Mouse (Mus musculus) CH12.LX (cell line): ENCODE measurements around the gene Psmd8. TPM values are rescaled to one million over a fixed set of nuclear protein-coding genes. Genes with fewer than 3 reads are reported as not detected.

Experiments used
- DNase-seq: peaks from one replicate; pipeline ENCODE4 v3.0.0-alpha.2; 2013; ENCODE audit errors: extremely low read depth
- H3K27ac ChIP-seq: 2 replicates; pipeline ENCODE4 v1.5.1; 2012; ENCODE audit warnings: low read depth, mild to moderate bottlenecking, control low read depth, moderate library complexity; ENCODE audit not compliant: insufficient read depth
- H3K27me3 ChIP-seq: replicated peaks from 2 replicates; pipeline ENCODE3; 2012; ENCODE audit warnings: inconsistent platforms
- H3K36me3 ChIP-seq, 2 experiments: replicated peaks in 1 of 2; 2 replicates each; pipeline versions ENCODE3 to v1.6.1; 2012; ENCODE audit warnings: inconsistent platforms in 1 of 2, low read length in 1 of 2, mild to moderate bottlenecking in 1 of 2, mixed read lengths in 1 of 2, moderate library complexity in 1 of 2; ENCODE audit not compliant: control insufficient read depth in 1 of 2, insufficient read depth in 1 of 2
- H3K4me1 ChIP-seq, 2 experiments: 2 replicates each; pipeline ENCODE4 v1.6.1; 2012; ENCODE audit warnings: inconsistent platforms in 1 of 2, moderate library complexity in 1 of 2; ENCODE audit not compliant: insufficient read depth in 2 of 2, control insufficient read depth in 1 of 2
- H3K4me2 ChIP-seq: 2 replicates; pipeline ENCODE4 v1.6.1; 2012; ENCODE audit warnings: low read depth, mild to moderate bottlenecking, control low read depth; ENCODE audit not compliant: poor library complexity, insufficient read depth, severe bottlenecking
- H3K4me3 ChIP-seq, 3 experiments: fragments of 150-350 bp in 1 of 3; sonication (generic) in 1 of 3; replicated peaks in 1 of 3; 2 replicates each; pipeline versions ENCODE3 to v1.5.1; 2011 to 2012; ENCODE audit warnings: low read depth in 2 of 3, low read length in 2 of 3, mild to moderate bottlenecking in 2 of 3, moderate library complexity in 2 of 3, control low read depth in 1 of 3, improper control_type of control experiment in 1 of 3, inconsistent platforms in 1 of 3, mixed read lengths in 1 of 3; ENCODE audit not compliant: poor library complexity in 1 of 3
- H3K79me2 ChIP-seq: replicated peaks from 2 replicates; pipeline ENCODE4 v1.6.1; 2012; ENCODE audit warnings: mild to moderate bottlenecking, moderate library complexity; ENCODE audit not compliant: control insufficient read depth, poor library complexity, insufficient read depth, severe bottlenecking; ENCODE audit errors: extremely low read depth
- H3K9ac ChIP-seq: 2 replicates; pipeline ENCODE4 v1.6.1; 2012; ENCODE audit warnings: low read depth, mild to moderate bottlenecking, control low read depth, moderate library complexity; ENCODE audit not compliant: insufficient read depth
- H3K9me3 ChIP-seq: replicated peaks from 2 replicates; pipeline ENCODE3; 2012; ENCODE audit warnings: low read length, inconsistent platforms, mixed read lengths
- BHLHE40 ChIP-seq: IDR thresholded peaks from 2 replicates; pipeline ENCODE4 v1.6.1; 2011; ENCODE audit warnings: mild to moderate bottlenecking, low read depth, low read length, improper control_type of control experiment
- CHD1 ChIP-seq: IDR thresholded peaks from 2 replicates; pipeline ENCODE4 v1.6.1; 2012; ENCODE audit warnings: low read depth, low read length, improper control_type of control experiment, inconsistent platforms
- CTCF ChIP-seq, 2 experiments: IDR thresholded peaks in 1 of 2; conservative IDR thresholded peaks in 1 of 2; 2 replicates each; pipeline ENCODE4 v1.5.1; 2011 to 2012; ENCODE audit warnings: low read depth in 2 of 2, low read length in 2 of 2, improper control_type of control experiment in 1 of 2, inconsistent platforms in 1 of 2, mild to moderate bottlenecking in 1 of 2, moderate library complexity in 1 of 2
- E2F4 ChIP-seq: IDR thresholded peaks from 2 replicates; pipeline ENCODE4 v1.6.1; 2011; ENCODE audit warnings: low read depth, low read length, improper control_type of control experiment; ENCODE audit not compliant: insufficient replicate concordance
- ELF1 ChIP-seq: IDR thresholded peaks from 2 replicates; pipeline ENCODE4 v1.6.1; 2014; ENCODE audit warnings: low read depth, mild to moderate bottlenecking, inconsistent platforms, low read length, improper control_type of control experiment
- GABPA ChIP-seq: IDR thresholded peaks from 2 replicates; pipeline ENCODE4 v1.6.1; 2012; ENCODE audit warnings: low read depth, low read length, improper control_type of control experiment, inconsistent platforms; ENCODE audit not compliant: insufficient replicate concordance
- JUN ChIP-seq: IDR thresholded peaks from 2 replicates; pipeline ENCODE4 v1.6.1; 2011; ENCODE audit warnings: low read depth, mild to moderate bottlenecking, low read length, improper control_type of control experiment, moderate library complexity; ENCODE audit not compliant: insufficient read depth
- MAX ChIP-seq: IDR thresholded peaks from 2 replicates; pipeline ENCODE4 v1.6.1; 2011; ENCODE audit warnings: low read length, improper control_type of control experiment
- MEF2A ChIP-seq: IDR thresholded peaks from 2 replicates; pipeline ENCODE4 v1.6.1; 2014; ENCODE audit warnings: low read depth, mild to moderate bottlenecking, inconsistent platforms, low read length, improper control_type of control experiment, borderline replicate concordance
- MXI1 ChIP-seq: IDR thresholded peaks from 2 replicates; pipeline ENCODE4 v1.6.1; 2011; ENCODE audit warnings: mild to moderate bottlenecking, low read depth, low read length, improper control_type of control experiment
- MYC ChIP-seq: IDR thresholded peaks from 2 replicates; pipeline ENCODE4 v1.6.1; 2011; ENCODE audit warnings: low read depth, mild to moderate bottlenecking, improper control_type of control experiment, low read length
- NRF1 ChIP-seq: IDR thresholded peaks from 2 replicates; pipeline ENCODE4 v1.6.1; 2014; ENCODE audit warnings: low read depth, mild to moderate bottlenecking, inconsistent platforms, low read length, improper control_type of control experiment, moderate library complexity
- PAX5 ChIP-seq: IDR thresholded peaks from 2 replicates; pipeline ENCODE4 v1.6.1; 2012; ENCODE audit warnings: low read length, inconsistent platforms, mixed read lengths
- POLR2A ChIP-seq: IDR thresholded peaks from 2 replicates; pipeline ENCODE4 v1.6.1; 2011; ENCODE audit warnings: low read depth, mild to moderate bottlenecking, improper control_type of control experiment, low read length
- POLR2AphosphoS2 ChIP-seq: IDR thresholded peaks from 2 replicates; pipeline ENCODE4 v1.6.1; 2011; ENCODE audit warnings: low read depth, low read length, improper control_type of control experiment
- SIN3A ChIP-seq: IDR thresholded peaks from 2 replicates; pipeline ENCODE4 v1.6.1; 2012; ENCODE audit warnings: low read length, improper control_type of control experiment, inconsistent platforms
- TBP ChIP-seq: conservative IDR thresholded peaks from 2 replicates; pipeline ENCODE4 v1.6.1; 2011; ENCODE audit warnings: low read depth, low read length, improper control_type of control experiment
- TCF12 ChIP-seq: IDR thresholded peaks from 2 replicates; pipeline ENCODE4 v1.6.1; 2014; ENCODE audit warnings: low read depth, mild to moderate bottlenecking, inconsistent platforms, low read length, improper control_type of control experiment
- USF1 ChIP-seq: IDR thresholded peaks from 2 replicates; pipeline ENCODE4 v1.6.1; 2014; ENCODE audit warnings: low read depth, mild to moderate bottlenecking, inconsistent platforms, low read length, improper control_type of control experiment
- USF2 ChIP-seq: conservative IDR thresholded peaks from 2 replicates; pipeline ENCODE4 v1.6.1; 2011; ENCODE audit warnings: low read depth, low read length, improper control_type of control experiment
- ZMIZ1 ChIP-seq: IDR thresholded peaks from 2 replicates; pipeline ENCODE4 v1.6.1; 2012; ENCODE audit warnings: low read depth, mild to moderate bottlenecking, inconsistent platforms, low read length, improper control_type of control experiment
- ZNF384 ChIP-seq: IDR thresholded peaks from 2 replicates; pipeline ENCODE4 v1.6.1; 2012; ENCODE audit warnings: low read depth, low read length, improper control_type of control experiment, inconsistent platforms
- dilution Hi-C: fragments of 300-500 bp; cut with MboI; formaldehyde crosslinking; loops from 2 replicates; pipeline ENCODE4 v1.14.3; 2020; ENCODE audit warnings: low sequenced_read_pairs; ENCODE audit not compliant: extremely low pct_unique_long_range_greater_than_20kb, extremely low pct_ligation_motif_present
- in situ Hi-C: fragments of 300-500 bp; cut with MboI; formaldehyde crosslinking; loops from 3 replicates; pipeline ENCODE4 v1.14.3; 2019; ENCODE audit warnings: low sequenced_read_pairs, low pct_ligation_motif_present, low pct_unique_long_range_greater_than_20kb, mixed read lengths
- polyA plus RNA-seq: library from polyadenylated mRNA; unstranded; fragments of >175 nt; gene quantifications from 2 replicates; pipeline ENCODE4 v1.2.1, GENCODE M21; 2012; ENCODE audit warnings: low read depth; ENCODE audit not compliant: insufficient read length
- total RNA-seq, 2 experiments: library from RNA; depleted of rRNA; stranded (reverse); fragments of 300-350 nt in 1 of 2; fragments of >200 nt in 1 of 2; gene quantifications; 2 replicates each; pipeline ENCODE4 v1.2.3; 2012 to 2014

Psmd8 gene
- total and polyA plus RNA-seq, 3 experiments = 308 to 479 (median 335) TPM

DNA sequence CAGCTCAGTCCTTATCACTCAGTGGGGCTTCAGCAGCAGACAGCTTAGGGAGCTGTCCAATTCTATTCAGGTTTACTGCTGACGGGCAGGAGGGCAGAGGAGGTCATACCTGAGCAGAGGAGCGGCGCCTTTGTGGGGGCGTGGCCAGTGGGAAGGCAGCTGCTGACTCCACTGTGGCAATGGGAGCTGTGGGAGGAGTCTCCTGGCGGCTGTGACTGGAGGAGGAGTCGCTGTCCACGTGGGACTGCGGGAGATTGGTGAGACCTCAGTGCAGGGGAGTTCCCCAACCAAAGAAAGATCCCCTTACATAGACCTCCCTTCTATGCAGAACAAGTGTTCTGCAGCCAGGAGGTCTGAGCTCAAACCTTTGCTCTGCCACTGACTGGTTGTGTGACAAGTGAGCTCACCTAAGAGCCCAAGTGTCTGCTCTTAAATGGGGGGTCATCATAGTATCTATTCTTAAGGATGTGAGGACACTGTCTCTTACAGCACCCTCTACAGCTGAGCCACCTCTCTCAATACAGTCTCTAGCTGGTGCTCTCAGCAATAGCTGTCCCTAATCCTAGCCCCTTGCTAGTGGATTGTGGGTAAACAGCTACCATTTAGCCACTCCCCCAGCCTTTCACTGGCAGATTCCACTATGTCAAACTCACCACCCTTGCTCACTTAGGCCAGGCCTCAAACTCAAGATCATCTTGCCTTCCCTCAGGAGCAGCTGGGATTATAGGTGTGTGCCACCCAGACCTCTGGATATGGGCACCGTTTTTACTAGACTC, 17.6 kb downstream of the Psmd8 start:
- Histone ChIP-seq H3K27ac (peak overlapping the region; percentile 30), H3K4me3 (no peak overlapping the region), H3K27me3 (no peaks in the 10 kb centered on the region), H3K9ac (no peak overlapping the region), H3K4me1 (peaks cover 12 to 28% of the 10 kb centered on the region in 2 experiments), H3K36me3 (peaks cover 10 to 42% of the 10 kb centered on the region in 2 experiments), H3K79me2 (no peaks in the 10 kb centered on the region), H3K4me2 (no peak overlapping the region), H3K9me3 (no peaks in the 10 kb centered on the region)
- no peak for TF ChIP-seq POLR2AphosphoS2
- TF ChIP-seq PAX5 = no peak
- 0 out of 2 replicates have a peak, but pooled peaks have one; percentile 36 for TF ChIP-seq TBP
- peak; percentile 46; the same call in 1 of the 2 replicates for TF ChIP-seq USF2
- TF ChIP-seq E2F4 = no peak
- no peak for TF ChIP-seq GABPA
- peak; percentile 58; the same call in 1 of the 2 replicates for TF ChIP-seq ZMIZ1
- peak; percentile 69 for TF ChIP-seq MXI1
- TF ChIP-seq ELF1 = no peak
- 0 out of 2 replicates have a peak, but pooled peaks have one; percentile 12 for TF ChIP-seq TCF12
- 0 out of 2 replicates have a peak, but pooled peaks have one; percentile 31 for TF ChIP-seq MEF2A
- peak; percentile 88 for TF ChIP-seq MAX
- 0 out of 2 replicates have a peak, but pooled peaks have one; percentile 23 for TF ChIP-seq BHLHE40
- peak; percentile 38; the same call in 1 of the 2 replicates for TF ChIP-seq POLR2A
- peak; percentile 70 for TF ChIP-seq SIN3A
- no peak for TF ChIP-seq CHD1
- TF ChIP-seq USF1 = peak; percentile 70
- 0 out of 2 replicates have a peak, but pooled peaks have one; percentile 67 for TF ChIP-seq MYC
- in situ Hi-C loops (no loop called here), dilution Hi-C loops (no loop called here)
- peak; percentile 95 for DNase-seq

DNA sequence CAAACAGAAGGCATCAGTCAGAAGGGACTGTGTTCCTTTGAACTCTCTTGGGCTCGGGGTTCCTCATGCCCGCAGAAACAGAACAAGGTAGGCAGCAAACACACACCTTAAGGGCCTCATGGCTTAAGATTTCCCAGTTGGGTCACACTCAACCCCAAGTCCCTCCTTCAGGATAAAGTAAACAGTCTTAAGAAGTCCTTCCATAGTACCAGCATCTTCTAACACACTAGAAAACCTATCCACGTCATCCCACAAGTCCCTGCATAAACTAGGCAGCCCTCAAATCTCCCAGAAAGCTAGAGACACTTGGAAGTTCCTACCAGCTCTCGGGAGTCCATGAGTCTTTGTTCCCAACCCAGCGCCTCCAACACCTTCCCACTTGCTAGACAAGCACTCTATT, 18.2 kb downstream of the Psmd8 start:
- in situ Hi-C loops = no loop called here
- H3K4me1 ChIP-seq = peaks cover 12 to 26% of the 10 kb centered on the region in 2 experiments
- dilution Hi-C loops = no loop called here

More for the DNA sequence above, 18.2 kb downstream of the Psmd8 start:
- no peak overlapping the region for H3K4me2 ChIP-seq
- H3K4me3 ChIP-seq = no peak overlapping the region
- no peak for DNase-seq
- H3K27ac ChIP-seq = no peak overlapping the region
- no peaks in the 10 kb centered on the region for H3K9me3 ChIP-seq
- peaks cover 10 to 41% of the 10 kb centered on the region in 2 experiments for H3K36me3 ChIP-seq
- no peaks in the 10 kb centered on the region for H3K79me2 ChIP-seq
- H3K9ac ChIP-seq = no peak overlapping the region
- H3K27me3 ChIP-seq = no peaks in the 10 kb centered on the region
- TF ChIP-seq USF2 (no peak), ZNF384 (no peak), SIN3A (no peak), CHD1 (no peak), POLR2A (no peak), NRF1 (no peak), TCF12 (no peak), E2F4 (no peak), JUN (no peak), CTCF (conservative IDR thresholded peaks at IDR 0.05 in 1 of 2, IDR thresholded peaks at IDR 0.05 in 1 of 2; ENCODE audit: low read depth in 2 of 2, low read length in 2 of 2) (no peak)
- TF ChIP-seq, all 38 proteins: peak for 0
